Mouse (Mus musculus) small intestine, adult 2 months (tissue): ENCODE data around the gene Dctn5.

Source experiments
- CTCF ChIP-seq: fragments of 200-500 bp; IDR thresholded peaks from 2 replicates; pipeline ENCODE4 v1.5.1; 2012; ENCODE audit warnings: low read depth, mild to moderate bottlenecking, control low read depth, inconsistent platforms, low read length, moderate library complexity, mixed read lengths; ENCODE audit not compliant: insufficient replicate concordance, insufficient read length; ENCODE audit errors: extremely low read depth
- POLR2A ChIP-seq: fragments of 200-500 bp; IDR thresholded peaks from 2 replicates; pipeline ENCODE4 v1.6.1; 2012; ENCODE audit warnings: low read depth, mild to moderate bottlenecking, control low read depth, inconsistent platforms, low read length, moderate library complexity

DNA sequence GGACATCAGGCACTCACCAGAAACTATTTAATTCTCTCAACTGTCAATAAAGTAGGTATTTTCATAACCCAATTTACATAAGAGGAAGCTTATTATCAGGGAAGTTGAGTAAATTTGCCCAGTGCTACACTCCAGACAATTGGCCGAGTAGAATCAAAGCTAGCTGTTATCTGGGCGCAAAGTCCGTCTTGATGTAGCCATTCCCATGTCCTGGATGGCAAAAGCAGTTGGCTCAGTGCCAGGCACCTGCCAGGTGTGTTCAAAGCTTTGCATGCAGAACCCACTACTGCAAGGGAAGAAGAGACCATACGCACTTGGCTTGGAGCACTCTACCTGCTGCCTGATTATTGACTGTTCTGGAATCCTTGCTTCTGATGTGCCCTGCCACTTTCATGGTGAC, 19.6 kb downstream of the Dctn5 start:
- TF ChIP-seq CTCF (no peak), POLR2A (no peak)
